ENCODE assay signal across 11 mouse cellular contexts in the genomic region with DNA sequence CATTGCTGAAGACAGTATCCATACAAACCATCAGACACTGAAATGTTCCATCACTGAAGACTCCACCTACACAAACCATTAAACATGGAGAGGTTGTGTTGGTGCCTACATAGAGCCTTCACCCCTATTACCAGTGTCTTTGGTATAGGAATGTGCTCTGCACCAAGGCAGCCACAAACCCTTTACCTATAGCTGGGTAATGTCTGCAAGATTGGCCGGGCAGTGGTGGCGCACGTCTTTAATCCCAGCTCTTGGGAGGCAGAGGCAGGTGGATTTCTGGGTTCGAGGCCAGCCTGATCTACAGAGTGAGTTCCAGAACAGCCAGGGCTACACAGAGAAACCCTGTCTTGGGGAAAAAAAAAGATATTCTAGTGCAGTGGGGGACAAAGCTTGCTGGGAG. TPM values are rescaled to one million over a fixed set of nuclear protein-coding genes. Genes with fewer than 3 reads are reported as not detected.
DNase-seq lines count a peak whose midpoint lies in the region; ATAC-seq and TF ChIP-seq lines count a peak whose summit lies in the region.
"Not testable (repeated sequence)": the region's sequence is repeated elsewhere in the genome, so short reads cannot be mapped to it uniquely, and the experiment has no call there.
"Had no signal": no experiment of that assay in that cellular context is flagged by ENCODE, and none has a peak within 500 bp of the region (broad histone marks: within the 10 kb centered on the region; RNA-seq: fewer than 3 reads in every experiment).

No protein-coding gene starts in this region.

- not testable (repeated sequence) for ATAC-seq in heart, embryonic 12.5 days (ENCODE audit: insufficient number of reproducible peaks, low FRiP score); heart, embryonic 15.5 days (replicated peaks; ENCODE audit: insufficient number of reproducible peaks, insufficient read depth, low FRiP score, low read depth); heart, postnatal 0 days (ENCODE audit: insufficient read depth, low read depth); liver, embryonic 12.5 days

- H3K36me3 ChIP-seq in heart, embryonic 10.5 days; heart, embryonic 12.5 days; heart, embryonic 15.5 days; heart, postnatal 0 days (replicated peaks; ENCODE audit: control insufficient read depth, insufficient read depth, low read length); liver, embryonic 12.5 days: not testable (repeated sequence)
- H3K36me3 ChIP-seq in megakaryocyte, embryonic 14.5 days (replicated peaks; ENCODE audit: low read length) = peaks cover 58% of the 10 kb centered on the region

- H3K27ac ChIP-seq in heart, embryonic 10.5 days = peak overlapping the region; percentile 74
- peak overlapping the region; percentile 87 for H3K27ac ChIP-seq in heart, embryonic 12.5 days (ENCODE audit: poor library complexity, severe bottlenecking)
- peak overlapping the region; percentile 84 for H3K27ac ChIP-seq in heart, embryonic 15.5 days
- peak overlapping the region; percentile 90 for H3K27ac ChIP-seq in heart, postnatal 0 days (ENCODE audit: low read depth)
- peak overlapping the region; percentile 60 for H3K27ac ChIP-seq in liver, embryonic 12.5 days

- not testable (repeated sequence) for H3K27me3 ChIP-seq in heart, embryonic 10.5 days (ENCODE audit: insufficient read depth, poor library complexity, severe bottlenecking); heart, embryonic 12.5 days (replicated peaks); heart, embryonic 15.5 days; heart, postnatal 0 days (ENCODE audit: control insufficient read depth, insufficient read depth, low read length); liver, embryonic 12.5 days (replicated peaks); megakaryocyte, embryonic 14.5 days (replicated peaks)

- TF ChIP-seq CTCF in heart, postnatal 0 days (IDR thresholded peaks at IDR 0.05; ENCODE audit: low read depth) = not testable (repeated sequence)

- H3K9me3 ChIP-seq in heart, embryonic 10.5 days; heart, embryonic 12.5 days (replicated peaks); heart, embryonic 15.5 days (replicated peaks); heart, postnatal 0 days (replicated peaks; ENCODE audit: control insufficient read depth, low read length); liver, embryonic 12.5 days (replicated peaks); megakaryocyte, embryonic 14.5 days: not testable (repeated sequence)

- H3K4me3 ChIP-seq in heart, embryonic 10.5 days; heart, embryonic 12.5 days; heart, embryonic 15.5 days; heart, postnatal 0 days (ENCODE audit: low read depth, low read length); liver, embryonic 12.5 days: not testable (repeated sequence)
- peak overlapping the region; percentile 57 for H3K4me3 ChIP-seq in megakaryocyte, embryonic 14.5 days (replicated peaks)

- 91% methylated on average over 4 of the region's 4 CpGs for WGBS in heart, embryonic 10.5 days
- WGBS in heart, embryonic 12.5 days = 84% methylated on average over 4 of the region's 4 CpGs
- WGBS in heart, embryonic 15.5 days = 91% methylated on average over 4 of the region's 4 CpGs
- 82% methylated on average over 4 of the region's 4 CpGs for WGBS in heart, postnatal 0 days
- 66% methylated on average over 4 of the region's 4 CpGs for WGBS in liver, embryonic 12.5 days (ENCODE audit: insufficient replicate concordance)

- not testable (repeated sequence) for TF ChIP-seq EP300 in heart, postnatal 0 days (IDR thresholded peaks at IDR 0.05; ENCODE audit: low read depth)

- not testable (repeated sequence) for H3K9ac ChIP-seq in heart, embryonic 12.5 days; heart, embryonic 15.5 days; heart, postnatal 0 days (replicated peaks; ENCODE audit: low read depth, low read length); liver, embryonic 12.5 days

- H3K4me2 ChIP-seq in heart, embryonic 12.5 days; heart, embryonic 15.5 days; heart, postnatal 0 days (ENCODE audit: low read depth, low read length); liver, embryonic 12.5 days: not testable (repeated sequence)

- peaks cover 10% of the 10 kb centered on the region; the same call in 1 of the 2 replicates for H3K4me1 ChIP-seq in heart, embryonic 10.5 days
- peaks cover 16% of the 10 kb centered on the region for H3K4me1 ChIP-seq in heart, embryonic 12.5 days (replicated peaks)
- peaks cover 14% of the 10 kb centered on the region for H3K4me1 ChIP-seq in heart, embryonic 15.5 days (replicated peaks)
- H3K4me1 ChIP-seq in heart, postnatal 0 days (ENCODE audit: control insufficient read depth, insufficient read depth) = peaks cover 14% of the 10 kb centered on the region; the same call in 1 of the 2 replicates
- peaks cover 30% of the 10 kb centered on the region for H3K4me1 ChIP-seq in liver, embryonic 12.5 days
- H3K4me1 ChIP-seq in megakaryocyte, embryonic 14.5 days = peaks cover 98% of the 10 kb centered on the region

- peak; percentile 56 for DNase-seq in heart, embryonic 10.5 days (ENCODE audit: low spot score)
- DNase-seq in heart, postnatal 0 days (ENCODE audit: low spot score) = not testable (repeated sequence)

RNA-seq across cellular contexts. Expression of a gene that starts 11.7 kb away (rescaled TPM):
- 0.89 and 1.7 TPM in 2 replicates for polyA plus RNA-seq in heart, embryonic 10.5 days (2016; fragmentation: Nextera tagmentation; extraction: Ambion mirVana)
- 1.6 TPM in 2 replicates for polyA plus RNA-seq in heart, embryonic 12.5 days (2016; fragmentation: Nextera tagmentation; extraction: Ambion mirVana)
- 1.3 and 1.9 TPM in 2 replicates for polyA plus RNA-seq in heart, embryonic 15.5 days (2015; fragmentation: Nextera tagmentation; extraction: Ambion mirVana)
- 0.31 TPM in 1 of 2 replicates, not detected in the other for total RNA-seq in heart, postnatal 0 days (2014; rRNA removed; ENCODE audit: low replicate concordance)
- polyA plus RNA-seq in heart, postnatal 0 days (2015; fragmentation: Nextera tagmentation; extraction: Ambion mirVana) = 0.29 and 0.33 TPM in 2 replicates
- polyA plus RNA-seq in liver, embryonic 12.5 days (2016; fragmentation: Nextera tagmentation; extraction: Ambion mirVana) = 2.2 and 2.3 TPM in 2 replicates
- polyA plus RNA-seq in megakaryocyte, embryonic 14.5 days (2012; ENCODE audit: insufficient read depth, low replicate concordance) = 3.0 and 6.1 TPM in 2 replicates
- total RNA-seq: adrenal gland, adult 2 months; MEL had no signal
- polyA plus RNA-seq: adrenal gland, adult 2 months; brain, embryonic 14.5 days; C2C12; erythroblast, embryonic 14.5 days had no signal

RNA-seq across cellular contexts. Expression of a gene that starts 40.1 kb away (rescaled TPM):
- 1.4 and 3.4 TPM in 2 replicates for polyA plus RNA-seq in heart, embryonic 10.5 days (2016; fragmentation: Nextera tagmentation; extraction: Ambion mirVana)
- 1.1 and 1.8 TPM in 2 replicates for polyA plus RNA-seq in heart, embryonic 12.5 days (2016; fragmentation: Nextera tagmentation; extraction: Ambion mirVana)
- 2.5 and 3.1 TPM in 2 replicates for polyA plus RNA-seq in heart, embryonic 15.5 days (2015; fragmentation: Nextera tagmentation; extraction: Ambion mirVana)
- 0.81 and 3.7 TPM in 2 replicates for total RNA-seq in heart, postnatal 0 days (2014; rRNA removed; ENCODE audit: low replicate concordance)
- polyA plus RNA-seq in heart, postnatal 0 days (2015; fragmentation: Nextera tagmentation; extraction: Ambion mirVana) = 1.6 and 1.8 TPM in 2 replicates
- 1.7 and 2.4 TPM in 2 replicates for polyA plus RNA-seq in liver, embryonic 12.5 days (2016; fragmentation: Nextera tagmentation; extraction: Ambion mirVana)
- polyA plus RNA-seq in megakaryocyte, embryonic 14.5 days (2012; ENCODE audit: insufficient read depth, low replicate concordance) = 0.62 TPM in 1 of 2 replicates, not detected in the other
- polyA plus RNA-seq: C2C12; erythroblast, embryonic 14.5 days had no signal
